Mouse (Mus musculus): ENCODE data around the gene Ces1h. TPM values are rescaled to one million over a fixed set of nuclear protein-coding genes. Genes with fewer than 3 reads are reported as not detected.

Ces1h gene
- polyA plus RNA-seq, 1 experiment from 2014 or later = not detected

GRCm38 (mm10) chr8:93331151-93331550, 48.4 kb downstream of the Ces1h start:
- Histone ChIP-seq H3K9me3 (no peaks in the 10 kb centered on the region), H3K27ac (no peak overlapping the region), H3K9ac (replicated peaks) (no peak overlapping the region), H3K4me3 (replicated peaks) (no peak overlapping the region), H3K27me3 (no peaks in the 10 kb centered on the region), H3K4me1 (replicated peaks) (no peaks in the 10 kb centered on the region), H3K4me2 (no peak overlapping the region), H3K36me3 (no peaks in the 10 kb centered on the region)
- 91% methylated on average over 2 of the region's 2 CpGs for WGBS
- no peak for ATAC-seq (ENCODE audit: insufficient number of reproducible peaks, insufficient read depth, low FRiP score, low TSS enrichment, low read depth)

- Histone ChIP-seq H3K4me2 (no peak overlapping the region), H3K4me3 (replicated peaks) (no peak overlapping the region), H3K9ac (replicated peaks) (no peak overlapping the region), H3K4me1 (replicated peaks) (no peaks in the 10 kb centered on the region), H3K27me3 (no peaks in the 10 kb centered on the region), H3K9me3 (no peaks in the 10 kb centered on the region), H3K27ac (no peak overlapping the region), H3K36me3 (no peaks in the 10 kb centered on the region)
- 74% methylated on average over 2 of the region's 2 CpGs for WGBS
- no peak for ATAC-seq (ENCODE audit: insufficient number of reproducible peaks, insufficient read depth, low FRiP score, low TSS enrichment, low read depth)
Measured at GRCm38 (mm10) chr8:93325123-93325522, 54.4 kb downstream of the Ces1h start.

GRCm38 (mm10) chr8:93317031-93317430, 62.5 kb downstream of the Ces1h start:
- Histone ChIP-seq H3K9me3 (no peaks in the 10 kb centered on the region), H3K9ac (replicated peaks) (no peak overlapping the region), H3K4me2 (no peak overlapping the region), H3K4me3 (replicated peaks) (no peak overlapping the region), H3K36me3 (no peaks in the 10 kb centered on the region), H3K4me1 (replicated peaks) (no peaks in the 10 kb centered on the region), H3K27me3 (no peaks in the 10 kb centered on the region), H3K27ac (no peak overlapping the region)
- 94% methylated on average over 2 of the region's 2 CpGs for WGBS
- ATAC-seq (ENCODE audit: insufficient number of reproducible peaks, insufficient read depth, low FRiP score, low TSS enrichment, low read depth) = no peak

- H3K4me2 ChIP-seq = no peak overlapping the region
- no peaks in the 10 kb centered on the region for H3K27me3 ChIP-seq
- no peaks in the 10 kb centered on the region for H3K9me3 ChIP-seq
- ATAC-seq (ENCODE audit: insufficient number of reproducible peaks, insufficient read depth, low FRiP score, low TSS enrichment, low read depth) = no peak
- H3K4me3 ChIP-seq (replicated peaks) = no peak overlapping the region
- no peak overlapping the region for H3K27ac ChIP-seq
- no peaks in the 10 kb centered on the region for H3K36me3 ChIP-seq
- H3K4me1 ChIP-seq (replicated peaks) = no peaks in the 10 kb centered on the region
- H3K9ac ChIP-seq (replicated peaks) = no peak overlapping the region
- 88% methylated on average over 2 of the region's 2 CpGs for WGBS
Measured at GRCm38 (mm10) chr8:93315557-93315956, 64.0 kb downstream of the Ces1h start.

Other genes with a start within 250 kb of the Ces1h start
- gene Ces1c, start 248.4 kb downstream of the Ces1h start, polyA plus RNA-seq (2016; fragmentation: Nextera tagmentation; extraction: Ambion mirVana) = not detected in 2 replicates
- 0.14 TPM in 1 of 2 replicates, not detected in the other for gene Ces1d, start 181.9 kb downstream of the Ces1h start, polyA plus RNA-seq (2016; fragmentation: Nextera tagmentation; extraction: Ambion mirVana)
- gene Ces1e, start 150.1 kb downstream of the Ces1h start, polyA plus RNA-seq (2016; fragmentation: Nextera tagmentation; extraction: Ambion mirVana) = not detected in 2 replicates
- gene Ces1f, start 100.0 kb downstream of the Ces1h start, polyA plus RNA-seq (2016; fragmentation: Nextera tagmentation; extraction: Ambion mirVana) = 0.35 TPM in 1 of 2 replicates, not detected in the other
- gene Ces1g, start 42.4 kb downstream of the Ces1h start, polyA plus RNA-seq (2016; fragmentation: Nextera tagmentation; extraction: Ambion mirVana) = not detected in 2 replicates
- gene Ces5a, start 156.1 kb upstream of the Ces1h start, polyA plus RNA-seq (2016; fragmentation: Nextera tagmentation; extraction: Ambion mirVana) = not detected in 2 replicates

All from limb, embryonic 12.5 days (tissue).